Mouse (Mus musculus): ENCODE data around the gene Ctdsp2. TPM values are rescaled to one million over a fixed set of nuclear protein-coding genes. Genes with fewer than 3 reads are reported as not detected.

The Ctdsp2 gene
- polyA plus RNA-seq, 1 experiment from 2014 or later: 38.2 TPM

GRCm38 (mm10) chr10:126972988-126973387, 5.5 kb upstream of the Ctdsp2 start:
- H3K36me3 ChIP-seq (ENCODE audit: control insufficient read depth, insufficient read depth): no peaks in the 10 kb centered on the region
- H3K4me1 ChIP-seq (ENCODE audit: control insufficient read depth, insufficient read depth, low read length): peaks cover 27% of the 10 kb centered on the region
- H3K27ac ChIP-seq (ENCODE audit: low read length): peak overlapping the region; percentile 87
- 26% methylated on average over 7 of the region's 7 CpGs for WGBS
- ATAC-seq (replicated peaks; ENCODE audit: extremely low read depth, insufficient read depth, low FRiP score): no peak
- peak overlapping the region; percentile 47 for H3K9ac ChIP-seq (ENCODE audit: low read length)
- H3K4me2 ChIP-seq (ENCODE audit: low read depth, low read length): no peak overlapping the region
- H3K4me3 ChIP-seq (ENCODE audit: low read length): no peak overlapping the region
- H3K9me3 ChIP-seq (replicated peaks; ENCODE audit: control insufficient read depth, low read length): no peaks in the 10 kb centered on the region
- H3K27me3 ChIP-seq (ENCODE audit: control insufficient read depth, insufficient read depth, low read length): no peaks in the 10 kb centered on the region

GRCm38 (mm10) chr10:126975706-126976105, 2.8 kb upstream of the Ctdsp2 start:
- peaks cover 29% of the 10 kb centered on the region for H3K4me1 ChIP-seq (ENCODE audit: control insufficient read depth, insufficient read depth, low read length)
- no peak for ATAC-seq (replicated peaks; ENCODE audit: extremely low read depth, insufficient read depth, low FRiP score)

GRCm38 (mm10) chr10:126977076-126977475, 1.4 kb upstream of the Ctdsp2 start:
- H3K27me3 ChIP-seq (ENCODE audit: control insufficient read depth, insufficient read depth, low read length): no peaks in the 10 kb centered on the region
- H3K27ac ChIP-seq (ENCODE audit: low read length): no peak overlapping the region
- no peak overlapping the region for H3K9ac ChIP-seq (ENCODE audit: low read length)
- WGBS: 67% methylated on average over 4 of the region's 4 CpGs
- H3K4me2 ChIP-seq (ENCODE audit: low read depth, low read length): no peak overlapping the region
- H3K36me3 ChIP-seq (ENCODE audit: control insufficient read depth, insufficient read depth): no peaks in the 10 kb centered on the region
- peaks cover 31% of the 10 kb centered on the region for H3K4me1 ChIP-seq (ENCODE audit: control insufficient read depth, insufficient read depth, low read length)
- H3K9me3 ChIP-seq (replicated peaks; ENCODE audit: control insufficient read depth, low read length): no peaks in the 10 kb centered on the region
- ATAC-seq (replicated peaks; ENCODE audit: extremely low read depth, insufficient read depth, low FRiP score): no peak
- H3K4me3 ChIP-seq (ENCODE audit: low read length): no peak overlapping the region

More at GRCm38 (mm10) chr10:126975706-126976105, 2.8 kb upstream of the Ctdsp2 start:
- Histone ChIP-seq H3K9ac (ENCODE audit: low read length) (no peak overlapping the region), H3K36me3 (ENCODE audit: control insufficient read depth, insufficient read depth) (no peaks in the 10 kb centered on the region), H3K27ac (ENCODE audit: low read length) (no peak overlapping the region), H3K4me2 (ENCODE audit: low read depth, low read length) (no peak overlapping the region), H3K4me3 (ENCODE audit: low read length) (no peak overlapping the region), H3K9me3 (replicated peaks; ENCODE audit: control insufficient read depth, low read length) (no peaks in the 10 kb centered on the region), H3K27me3 (ENCODE audit: control insufficient read depth, insufficient read depth, low read length) (no peaks in the 10 kb centered on the region)
- WGBS: 79% methylated on average over 6 of the region's 6 CpGs

GRCm38 (mm10) chr10:126979121-126979635, 661 bp downstream of the Ctdsp2 start:
- WGBS: under 1% methylated on average over 49 of the region's 62 CpGs
- no peaks in the 10 kb centered on the region for H3K36me3 ChIP-seq (ENCODE audit: control insufficient read depth, insufficient read depth)
- peak overlapping the region; percentile 98 for H3K9ac ChIP-seq (ENCODE audit: low read length)
- H3K27me3 ChIP-seq (ENCODE audit: control insufficient read depth, insufficient read depth, low read length): no peaks in the 10 kb centered on the region
- peak overlapping the region; percentile 79 for H3K4me3 ChIP-seq (ENCODE audit: low read length)
- H3K4me1 ChIP-seq (ENCODE audit: control insufficient read depth, insufficient read depth, low read length): peaks cover 42% of the 10 kb centered on the region
- H3K27ac ChIP-seq (ENCODE audit: low read length): peak overlapping the region; percentile 97
- ATAC-seq (replicated peaks; ENCODE audit: extremely low read depth, insufficient read depth, low FRiP score): peak; percentile 17
- peak overlapping the region; percentile 82 for H3K4me2 ChIP-seq (ENCODE audit: low read depth, low read length)
- no peaks in the 10 kb centered on the region for H3K9me3 ChIP-seq (replicated peaks; ENCODE audit: control insufficient read depth, low read length)

- H3K4me1 ChIP-seq (ENCODE audit: control insufficient read depth, insufficient read depth, low read length): peaks cover 48% of the 10 kb centered on the region
- H3K9ac ChIP-seq (ENCODE audit: low read length): peak overlapping the region; percentile 98
- H3K4me2 ChIP-seq (ENCODE audit: low read depth, low read length): peak overlapping the region; percentile 82
- peak overlapping the region; percentile 79 for H3K4me3 ChIP-seq (ENCODE audit: low read length)
- ATAC-seq (replicated peaks; ENCODE audit: extremely low read depth, insufficient read depth, low FRiP score): no peak
- under 1% methylated on average over 41 of the region's 57 CpGs for WGBS
- H3K27me3 ChIP-seq (ENCODE audit: control insufficient read depth, insufficient read depth, low read length): no peaks in the 10 kb centered on the region
- H3K9me3 ChIP-seq (replicated peaks; ENCODE audit: control insufficient read depth, low read length): no peaks in the 10 kb centered on the region
- H3K36me3 ChIP-seq (ENCODE audit: control insufficient read depth, insufficient read depth): no peaks in the 10 kb centered on the region
- peak overlapping the region; percentile 97 for H3K27ac ChIP-seq (ENCODE audit: low read length)
Measured at GRCm38 (mm10) chr10:126979636-126980151, 1.2 kb downstream of the Ctdsp2 start.

- H3K9me3 ChIP-seq (replicated peaks; ENCODE audit: control insufficient read depth, low read length): no peaks in the 10 kb centered on the region
- H3K9ac ChIP-seq (ENCODE audit: low read length): peak overlapping the region; percentile 98
- no peak for ATAC-seq (replicated peaks; ENCODE audit: extremely low read depth, insufficient read depth, low FRiP score)
- 4% methylated on average over 16 of the region's 16 CpGs for WGBS
- H3K36me3 ChIP-seq (ENCODE audit: control insufficient read depth, insufficient read depth): no peaks in the 10 kb centered on the region
- H3K27me3 ChIP-seq (ENCODE audit: control insufficient read depth, insufficient read depth, low read length): no peaks in the 10 kb centered on the region
- peak overlapping the region; percentile 97 for H3K27ac ChIP-seq (ENCODE audit: low read length)
- H3K4me3 ChIP-seq (ENCODE audit: low read length): peak overlapping the region; percentile 79
- H3K4me1 ChIP-seq (ENCODE audit: control insufficient read depth, insufficient read depth, low read length): peaks cover 54% of the 10 kb centered on the region
- H3K4me2 ChIP-seq (ENCODE audit: low read depth, low read length): peak overlapping the region; percentile 82
Measured at GRCm38 (mm10) chr10:126980221-126980932, 1.9 kb downstream of the Ctdsp2 start.

GRCm38 (mm10) chr10:126980933-126981530, 2.5 kb downstream of the Ctdsp2 start:
- no peak for ATAC-seq (replicated peaks; ENCODE audit: extremely low read depth, insufficient read depth, low FRiP score)
- WGBS: 15% methylated on average over 11 of the region's 11 CpGs
- H3K4me3 ChIP-seq (ENCODE audit: low read length): peak overlapping the region; percentile 79

GRCm38 (mm10) chr10:126981746-126982145, 3.2 kb downstream of the Ctdsp2 start:
- WGBS: 45% methylated on average over 3 of the region's 3 CpGs
- Histone ChIP-seq H3K27me3 (ENCODE audit: control insufficient read depth, insufficient read depth, low read length) (no peaks in the 10 kb centered on the region), H3K27ac (ENCODE audit: low read length) (peak overlapping the region; percentile 69), H3K4me1 (ENCODE audit: control insufficient read depth, insufficient read depth, low read length) (peaks cover 68% of the 10 kb centered on the region), H3K36me3 (ENCODE audit: control insufficient read depth, insufficient read depth) (no peaks in the 10 kb centered on the region), H3K4me2 (ENCODE audit: low read depth, low read length) (peak overlapping the region; percentile 82), H3K9ac (ENCODE audit: low read length) (peak overlapping the region; percentile 98), H3K9me3 (replicated peaks; ENCODE audit: control insufficient read depth, low read length) (no peaks in the 10 kb centered on the region), H3K4me3 (ENCODE audit: low read length) (peak overlapping the region; percentile 79)
- ATAC-seq (replicated peaks; ENCODE audit: extremely low read depth, insufficient read depth, low FRiP score): no peak

More at GRCm38 (mm10) chr10:126980933-126981530, 2.5 kb downstream of the Ctdsp2 start:
- H3K36me3 ChIP-seq (ENCODE audit: control insufficient read depth, insufficient read depth): no peaks in the 10 kb centered on the region
- H3K27me3 ChIP-seq (ENCODE audit: control insufficient read depth, insufficient read depth, low read length): no peaks in the 10 kb centered on the region
- H3K9ac ChIP-seq (ENCODE audit: low read length): peak overlapping the region; percentile 98
- H3K9me3 ChIP-seq (replicated peaks; ENCODE audit: control insufficient read depth, low read length): no peaks in the 10 kb centered on the region
- H3K27ac ChIP-seq (ENCODE audit: low read length): peak overlapping the region; percentile 97
- peaks cover 61% of the 10 kb centered on the region for H3K4me1 ChIP-seq (ENCODE audit: control insufficient read depth, insufficient read depth, low read length)
- peak overlapping the region; percentile 82 for H3K4me2 ChIP-seq (ENCODE audit: low read depth, low read length)

Data from heart, embryonic 16.5 days (tissue).